Mouse (Mus musculus) limb, embryonic 13.5 days (tissue): ENCODE results near the gene Ankrd36. TPM values are rescaled to one million over a fixed set of nuclear protein-coding genes. Genes with fewer than 3 reads are reported as not detected.
A peak's percentile ranks its signal among the peaks of the same experiment; 100 is the strongest.

Source experiments
- ATAC-seq: fragments of 200-750 bp; cut with Nextera tagmentation; 2 replicates; pipeline ENCODE4 v1.8.0; 2017; ENCODE audit warnings: low read depth, moderate number of reproducible peaks, moderate TSS enrichment; ENCODE audit not compliant: low FRiP score
- H3K27ac ChIP-seq: fragments of 300-500 bp; sonication (generic); 2 replicates; pipeline ENCODE4 v1.5.1; 2015; ENCODE audit warnings: inconsistent platforms, mild to moderate bottlenecking, moderate library complexity
- H3K27me3 ChIP-seq: fragments of 300-500 bp; sonication (generic); 2 replicates; pipeline ENCODE4 v1.6.1; 2015; ENCODE audit warnings: mild to moderate bottlenecking, inconsistent platforms
- H3K36me3 ChIP-seq: fragments of 300-500 bp; sonication (generic); 2 replicates; pipeline ENCODE4 v1.6.1; 2015; ENCODE audit warnings: inconsistent platforms, mild to moderate bottlenecking, moderate library complexity
- H3K4me1 ChIP-seq: fragments of 300-500 bp; sonication (generic); 2 replicates; pipeline ENCODE4 v1.6.1; 2015; ENCODE audit warnings: inconsistent platforms
- H3K4me2 ChIP-seq: fragments of 300-500 bp; sonication (generic); replicated peaks from 2 replicates; pipeline ENCODE4 v1.6.1; 2015; ENCODE audit warnings: inconsistent platforms, mild to moderate bottlenecking, moderate library complexity
- H3K4me3 ChIP-seq: fragments of 300-500 bp; sonication (generic); 2 replicates; pipeline ENCODE4 v1.5.1; 2015; ENCODE audit warnings: moderate library complexity, mild to moderate bottlenecking, inconsistent platforms
- H3K9ac ChIP-seq: fragments of 300-500 bp; sonication (generic); 2 replicates; pipeline ENCODE4 v1.6.1; 2015; ENCODE audit warnings: mild to moderate bottlenecking, inconsistent platforms
- H3K9me3 ChIP-seq: fragments of 300-500 bp; sonication (generic); 2 replicates; pipeline ENCODE4 v1.6.1; 2016; ENCODE audit warnings: inconsistent platforms
- WGBS: fragments of 180-500 bp; shearing (Covaris S2); methylation state at CpG from one replicate; pipeline ENCODE4 v1.1.7; 2015; 5-methylcytosine and 5-hydroxymethylcytosine counted together
- polyA plus RNA-seq: library from polyadenylated mRNA; unstranded; fragments of >200 nt; fragmentation: Nextera tagmentation; extraction: Ambion mirVana; gene quantifications from 2 replicates; pipeline ENCODE4 v1.2.1, GENCODE M21; 2015

Ankrd36 gene
- polyA plus RNA-seq, 1 experiment from 2014 or later: 0.10 TPM

GRCm38 (mm10) chr11:5718611-5719354 lies 149.3 kb downstream of the Ankrd36 start:
- ATAC-seq: no peak
- no peak overlapping the region for H3K9ac ChIP-seq
- no peak overlapping the region for H3K4me2 ChIP-seq
- no peak overlapping the region for H3K4me3 ChIP-seq
- no peaks in the 10 kb centered on the region for H3K27me3 ChIP-seq
- WGBS: 88% methylated on average over 12 of the region's 12 CpGs
- H3K9me3 ChIP-seq: no peaks in the 10 kb centered on the region
- peaks cover 78% of the 10 kb centered on the region for H3K36me3 ChIP-seq
- no peak overlapping the region for H3K27ac ChIP-seq
- no peaks in the 10 kb centered on the region for H3K4me1 ChIP-seq

GRCm38 (mm10) chr11:5729582-5729981 lies 160.1 kb downstream of the Ankrd36 start:
- Histone ChIP-seq H3K36me3 (peaks cover 10% of the 10 kb centered on the region), H3K9ac (no peak overlapping the region), H3K27ac (no peak overlapping the region), H3K4me1 (0 out of 2 replicates have a peak, but pooled peaks cover 14% of the 10 kb centered on the region), H3K27me3 (no peaks in the 10 kb centered on the region), H3K4me2 (no peak overlapping the region), H3K4me3 (no peak overlapping the region), H3K9me3 (no peaks in the 10 kb centered on the region)
- WGBS: 93% methylated on average over 9 of the region's 9 CpGs
- ATAC-seq: no peak

- Histone ChIP-seq H3K9me3 (no peaks in the 10 kb centered on the region), H3K4me2 (no peak overlapping the region), H3K4me1 (peaks cover 15% of the 10 kb centered on the region; the same call in 1 of the 2 replicates), H3K27ac (peak overlapping the region; percentile 34; the same call in 1 of the 2 replicates), H3K4me3 (no peak overlapping the region), H3K9ac (no peak overlapping the region; the same call in 1 of the 2 replicates), H3K27me3 (no peaks in the 10 kb centered on the region), H3K36me3 (peaks cover 5% of the 10 kb centered on the region; the same call in 1 of the 2 replicates)
- 63% methylated on average over 5 of the region's 5 CpGs for WGBS
- peak; percentile 84 for ATAC-seq
Observed at GRCm38 (mm10) chr11:5732401-5732800, 162.9 kb downstream of the Ankrd36 start.

- 90% methylated on average over 4 of the region's 4 CpGs for WGBS
- ATAC-seq: no peak
- Histone ChIP-seq H3K9ac (no peak overlapping the region), H3K27ac (no peak overlapping the region), H3K36me3 (peaks cover 5% of the 10 kb centered on the region; the same call in 1 of the 2 replicates), H3K4me1 (peaks cover 21% of the 10 kb centered on the region; the same call in 1 of the 2 replicates), H3K9me3 (no peaks in the 10 kb centered on the region), H3K4me2 (no peak overlapping the region), H3K27me3 (no peaks in the 10 kb centered on the region), H3K4me3 (no peak overlapping the region)
Observed at GRCm38 (mm10) chr11:5734323-5734722, 164.8 kb downstream of the Ankrd36 start.

GRCm38 (mm10) chr11:5737137-5737536 lies 167.7 kb downstream of the Ankrd36 start:
- Histone ChIP-seq H3K36me3 (no peaks in the 10 kb centered on the region; the same call in 1 of the 2 replicates), H3K9ac (no peak overlapping the region), H3K4me1 (peaks cover 29% of the 10 kb centered on the region), H3K27ac (no peak overlapping the region), H3K4me2 (no peak overlapping the region), H3K4me3 (no peak overlapping the region), H3K9me3 (no peaks in the 10 kb centered on the region), H3K27me3 (no peaks in the 10 kb centered on the region)
- ATAC-seq: no peak
- WGBS: 90% methylated on average over 5 of the region's 5 CpGs

Other genes starting within 250 kb of the Ankrd36 start
- 14.8 and 16.0 TPM in 2 replicates for gene Znrf3, start 124.8 kb upstream of the Ankrd36 start, polyA plus RNA-seq
- gene Xbp1, start 49.0 kb upstream of the Ankrd36 start, polyA plus RNA-seq: 155 and 177 TPM in 2 replicates
- 18.9 and 21.7 TPM in 2 replicates for gene Ccdc117, start 27.5 kb upstream of the Ankrd36 start, polyA plus RNA-seq
- 171 and 175 TPM in 2 replicates for gene Mrps24, start 146.0 kb downstream of the Ankrd36 start, polyA plus RNA-seq
- 27.1 and 29.2 TPM in 2 replicates for gene Urgcp, start 192.7 kb downstream of the Ankrd36 start, polyA plus RNA-seq
- 123 and 126 TPM in 2 replicates for gene Dbnl, start 218.8 kb downstream of the Ankrd36 start, polyA plus RNA-seq
- 57.5 and 63.3 TPM in 2 replicates for gene Pgam2, start 234.0 kb downstream of the Ankrd36 start, polyA plus RNA-seq